Mouse (Mus musculus) C2C12 (cell line): Measurements from ENCODE around the gene Oprm1. TPM values are rescaled to one million over a fixed set of nuclear protein-coding genes. Genes with fewer than 3 reads are reported as not detected.

ENCODE experiments used
- H3K27me3 ChIP-seq: one replicate; pipeline ENCODE4 v1.6.1; 2011; ENCODE audit not compliant: control insufficient read depth, insufficient read depth, insufficient read length
- H3K36me3 ChIP-seq: one replicate; pipeline ENCODE4 v1.6.1; 2011; ENCODE audit not compliant: control insufficient read depth, insufficient read depth
- H3K4me3 ChIP-seq: one replicate; pipeline ENCODE4 v1.5.1; 2011; ENCODE audit warnings: mild to moderate bottlenecking, control low read depth; ENCODE audit not compliant: poor library complexity, insufficient read depth, severe bottlenecking
- H3K79me2 ChIP-seq: one replicate; pipeline ENCODE4 v1.6.1; 2011; ENCODE audit not compliant: control insufficient read depth, insufficient read depth
- H3K79me3 ChIP-seq: one replicate; pipeline ENCODE4 v1.6.1; 2011; ENCODE audit warnings: low read depth, control low read depth
- H3ac ChIP-seq: one replicate; pipeline ENCODE3; 2011; ENCODE audit warnings: low read depth; ENCODE audit not compliant: control insufficient read depth, insufficient read length
- CEBPB ChIP-seq: IDR thresholded peaks from one replicate; pipeline ENCODE4 v1.6.1; 2011; ENCODE audit warnings: low read depth, mild to moderate bottlenecking, control low read depth, moderate library complexity
- CTCF ChIP-seq: IDR thresholded peaks from one replicate; pipeline ENCODE4 v1.5.1; 2011; ENCODE audit not compliant: control insufficient read depth, insufficient read depth, insufficient read length
- FOSL1 ChIP-seq: IDR thresholded peaks from one replicate; pipeline ENCODE4 v1.8.0; 2011; ENCODE audit warnings: mild to moderate bottlenecking, low read length; ENCODE audit not compliant: poor library complexity, insufficient read depth, severe bottlenecking
- MAX ChIP-seq: IDR thresholded peaks from one replicate; pipeline ENCODE4 v1.6.1; 2011; ENCODE audit warnings: mild to moderate bottlenecking, control low read depth
- MYOD1 ChIP-seq: IDR thresholded peaks from one replicate; pipeline ENCODE4 v1.6.1; 2011; ENCODE audit warnings: low read depth; ENCODE audit not compliant: control insufficient read depth, insufficient read length
- MYOG ChIP-seq: IDR thresholded peaks from one replicate; pipeline ENCODE4 v1.6.1; 2011; ENCODE audit not compliant: control insufficient read depth, insufficient read length; ENCODE audit errors: extremely low read depth
- USF1 ChIP-seq: IDR thresholded peaks from one replicate; pipeline ENCODE4 v1.6.1; 2011; ENCODE audit warnings: low read depth, mild to moderate bottlenecking, control low read depth, moderate library complexity
- polyA plus RNA-seq: library from polyadenylated mRNA; unstranded; fragments of >200 nt; fragmentation: generic; extraction: Trizol; gene quantifications from one replicate; pipeline ENCODE4 v1.2.1, GENCODE M21; 2012; ENCODE audit warnings: missing spikeins

Oprm1 gene
- polyA plus RNA-seq, 1 experiment: not detected

GRCm38 (mm10) chr10:6978733-6979132, 220.4 kb downstream of the Oprm1 start:
- H3K79me2 ChIP-seq: no peaks in the 10 kb centered on the region
- no peak overlapping the region for H3ac ChIP-seq
- TF ChIP-seq MYOD1 (no peak), USF1 (no peak), MAX (no peak), FOSL1 (no peak), CTCF (no peak), CEBPB (no peak), MYOG (no peak)
- no peaks in the 10 kb centered on the region for H3K79me3 ChIP-seq
- H3K36me3 ChIP-seq: no peaks in the 10 kb centered on the region
- H3K4me3 ChIP-seq: no peak overlapping the region
- no peaks in the 10 kb centered on the region for H3K27me3 ChIP-seq

GRCm38 (mm10) chr10:6979216-6979615, 220.9 kb downstream of the Oprm1 start:
- Histone ChIP-seq H3K27me3 (no peaks in the 10 kb centered on the region), H3K79me2 (no peaks in the 10 kb centered on the region), H3K4me3 (no peak overlapping the region), H3K79me3 (no peaks in the 10 kb centered on the region), H3K36me3 (no peaks in the 10 kb centered on the region), H3ac (no peak overlapping the region)
- TF ChIP-seq MYOG (no peak), CTCF (no peak), USF1 (no peak), MYOD1 (no peak), FOSL1 (no peak), CEBPB (no peak)

GRCm38 (mm10) chr10:6979789-6980188, 221.5 kb downstream of the Oprm1 start:
- no peaks in the 10 kb centered on the region for H3K79me3 ChIP-seq
- no peaks in the 10 kb centered on the region for H3K36me3 ChIP-seq
- H3K27me3 ChIP-seq: no peaks in the 10 kb centered on the region
- no peak overlapping the region for H3ac ChIP-seq
- TF ChIP-seq CTCF: no peak
- H3K79me2 ChIP-seq: no peaks in the 10 kb centered on the region
- H3K4me3 ChIP-seq: no peak overlapping the region

GRCm38 (mm10) chr10:6980236-6980635, 221.9 kb downstream of the Oprm1 start:
- Histone ChIP-seq H3K36me3 (no peaks in the 10 kb centered on the region), H3ac (no peak overlapping the region), H3K79me2 (no peaks in the 10 kb centered on the region), H3K79me3 (no peaks in the 10 kb centered on the region), H3K4me3 (no peak overlapping the region), H3K27me3 (no peaks in the 10 kb centered on the region)
- TF ChIP-seq CEBPB (no peak), FOSL1 (no peak), MYOD1 (no peak), CTCF (no peak), USF1 (no peak), MAX (no peak), MYOG (no peak)

- H3K27me3 ChIP-seq: no peaks in the 10 kb centered on the region
- H3K79me2 ChIP-seq: no peaks in the 10 kb centered on the region
- no peaks in the 10 kb centered on the region for H3K79me3 ChIP-seq
- no peaks in the 10 kb centered on the region for H3K36me3 ChIP-seq
- TF ChIP-seq FOSL1 (no peak), MYOG (no peak), MYOD1 (no peak), USF1 (no peak), MAX (no peak), CTCF (no peak), CEBPB (no peak)
- H3K4me3 ChIP-seq: no peak overlapping the region
- H3ac ChIP-seq: no peak overlapping the region
Observed at GRCm38 (mm10) chr10:6982751-6983151, 224.4 kb downstream of the Oprm1 start.

GRCm38 (mm10) chr10:6983431-6983830, 225.1 kb downstream of the Oprm1 start:
- no peaks in the 10 kb centered on the region for H3K79me2 ChIP-seq
- TF ChIP-seq USF1: no peak
- no peak for TF ChIP-seq MYOD1
- no peak for TF ChIP-seq CTCF
- no peak for TF ChIP-seq CEBPB
- no peak for TF ChIP-seq FOSL1
- no peak for TF ChIP-seq MAX
- TF ChIP-seq MYOG: no peak
- no peak overlapping the region for H3ac ChIP-seq
- H3K4me3 ChIP-seq: no peak overlapping the region
- no peaks in the 10 kb centered on the region for H3K36me3 ChIP-seq
- H3K27me3 ChIP-seq: no peaks in the 10 kb centered on the region
- no peaks in the 10 kb centered on the region for H3K79me3 ChIP-seq
